Mouse (Mus musculus) erythroblast, embryonic 14.5 days (primary cell): ENCODE measurements around the gene Mpv17l2. TPM values are rescaled to one million over a fixed set of nuclear protein-coding genes. Genes with fewer than 3 reads are reported as not detected.

Experiments
- H3K27me3 ChIP-seq: 2 replicates; pipeline ENCODE4 v1.6.1; 2012; ENCODE audit warnings: inconsistent platforms; ENCODE audit not compliant: control insufficient read depth
- H3K36me3 ChIP-seq: 2 replicates; pipeline ENCODE4 v1.6.1; 2012; ENCODE audit warnings: mild to moderate bottlenecking, inconsistent platforms; ENCODE audit not compliant: control insufficient read depth
- H3K4me1 ChIP-seq: 2 replicates; pipeline ENCODE4 v1.6.1; 2012; ENCODE audit warnings: inconsistent platforms; ENCODE audit not compliant: control insufficient read depth
- H3K4me3 ChIP-seq: replicated peaks from 2 replicates; pipeline ENCODE3; 2012; ENCODE audit warnings: moderate library complexity, mild to moderate bottlenecking, inconsistent platforms
- H3K9me3 ChIP-seq: 2 replicates; pipeline ENCODE4 v1.6.1; 2012; ENCODE audit warnings: low read length, inconsistent platforms, mixed read lengths; ENCODE audit not compliant: control insufficient read depth
- GATA1 ChIP-seq: IDR thresholded peaks from 2 replicates; pipeline ENCODE4 v1.6.1; 2012; ENCODE audit warnings: low read length, inconsistent platforms, mixed read lengths
- TAL1 ChIP-seq: IDR thresholded peaks from 3 replicates; pipeline ENCODE4 v1.6.1; 2012; ENCODE audit warnings: low read length, inconsistent platforms, mixed read lengths
- polyA plus RNA-seq: library from polyadenylated mRNA; stranded (reverse); fragments of >175 nt; gene quantifications from 2 replicates; pipeline ENCODE4 v1.2.3, GENCODE M21; 2012

Gene Mpv17l2
- polyA plus RNA-seq, 1 experiment, result 11.4 TPM

DNA sequence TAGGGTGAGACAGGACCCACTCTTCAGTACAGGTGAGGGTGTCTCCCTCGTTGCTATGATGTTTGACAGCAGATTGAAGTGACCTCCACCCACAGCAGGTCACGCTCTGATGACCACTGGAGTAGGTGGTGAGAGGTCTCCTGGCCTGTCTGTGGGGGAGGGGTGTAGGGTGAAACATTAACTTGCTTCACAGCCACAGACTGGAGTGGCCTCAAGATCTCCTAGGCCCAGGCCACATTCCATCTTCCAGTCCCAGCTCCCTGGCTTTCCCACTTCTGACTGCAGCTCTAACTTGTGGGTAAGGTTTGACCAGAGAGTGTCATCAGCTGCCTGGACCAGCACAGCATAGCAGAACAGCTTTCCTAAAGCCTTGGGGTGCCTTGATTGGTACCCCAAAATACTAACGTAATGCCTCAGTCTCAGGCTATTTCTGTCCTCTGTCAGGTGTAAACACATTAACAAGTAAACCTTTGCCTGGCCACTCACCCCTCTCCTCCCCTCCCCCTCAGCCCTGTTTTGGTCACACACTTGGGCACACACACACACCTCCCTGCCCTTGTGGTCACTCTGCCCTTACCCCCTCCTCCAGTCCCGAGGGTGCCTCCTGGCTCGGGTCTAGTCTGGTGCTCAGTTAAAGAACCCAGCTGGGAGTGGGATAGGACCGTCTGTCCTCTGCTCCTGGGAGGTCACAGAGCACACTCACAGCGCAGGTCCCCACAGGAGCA is 37.1 kb downstream of the Mpv17l2 start, which contains the start of gene Pde4c:
Gene Pde4c, plus strand, starts transcription at position 235 of the 725 bp plus-strand sequence.
- Histone ChIP-seq H3K4me3 (peak within 1 kb of the TSS; percentile 34), H3K4me1 (peaks cover 2% of the 10 kb centered on the region), H3K27me3 (peaks cover 27% of the 10 kb centered on the region), H3K9me3 (no peaks in the 10 kb centered on the region), H3K36me3 (no peaks in the 10 kb centered on the region)
- TF ChIP-seq TAL1 (no peak), GATA1 (no peak)

GRCm38 (mm10) chr8:70721601-70722000 is 39.1 kb downstream of the Mpv17l2 start:
- TF ChIP-seq TAL1 (no peak), GATA1 (no peak)
- H3K9me3 ChIP-seq, result no peaks in the 10 kb centered on the region
- H3K36me3 ChIP-seq, result no peaks in the 10 kb centered on the region
- H3K4me1 ChIP-seq, result peaks cover 6% of the 10 kb centered on the region
- peaks cover 12% of the 10 kb centered on the region for H3K27me3 ChIP-seq
- no peak overlapping the region for H3K4me3 ChIP-seq

DNA sequence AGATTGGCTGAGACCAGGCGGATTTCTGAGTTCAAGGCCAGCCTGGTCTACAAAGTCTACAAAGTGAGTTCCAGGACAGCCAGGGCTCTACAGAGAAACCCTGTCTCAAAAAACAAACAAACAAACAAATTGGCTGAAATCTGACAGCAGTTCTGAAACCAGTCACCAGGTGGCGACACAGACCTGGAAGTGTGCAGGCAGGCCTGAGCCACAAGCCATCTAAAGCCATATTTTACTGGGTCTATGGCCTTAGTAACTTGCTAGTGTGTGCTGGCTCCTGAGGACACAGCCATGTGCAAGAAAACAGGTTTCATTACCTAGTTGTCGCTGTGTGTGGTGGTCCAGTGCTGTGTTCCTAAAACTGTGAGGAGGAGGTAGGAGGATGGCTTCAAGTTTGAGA is 40.0 kb downstream of the Mpv17l2 start:
- Histone ChIP-seq H3K4me3 (no peak overlapping the region), H3K36me3 (no peaks in the 10 kb centered on the region), H3K27me3 (peaks cover 10% of the 10 kb centered on the region), H3K9me3 (no peaks in the 10 kb centered on the region), H3K4me1 (peaks cover 6% of the 10 kb centered on the region)
- TF ChIP-seq TAL1 (no peak), GATA1 (no peak)

- H3K4me3 ChIP-seq, result no peak overlapping the region
- TF ChIP-seq GATA1, result no peak
- TF ChIP-seq TAL1, result no peak
These were observed 40.9 kb downstream of the Mpv17l2 start for GRCm38 (mm10) chr8:70719796-70720270.

DNA sequence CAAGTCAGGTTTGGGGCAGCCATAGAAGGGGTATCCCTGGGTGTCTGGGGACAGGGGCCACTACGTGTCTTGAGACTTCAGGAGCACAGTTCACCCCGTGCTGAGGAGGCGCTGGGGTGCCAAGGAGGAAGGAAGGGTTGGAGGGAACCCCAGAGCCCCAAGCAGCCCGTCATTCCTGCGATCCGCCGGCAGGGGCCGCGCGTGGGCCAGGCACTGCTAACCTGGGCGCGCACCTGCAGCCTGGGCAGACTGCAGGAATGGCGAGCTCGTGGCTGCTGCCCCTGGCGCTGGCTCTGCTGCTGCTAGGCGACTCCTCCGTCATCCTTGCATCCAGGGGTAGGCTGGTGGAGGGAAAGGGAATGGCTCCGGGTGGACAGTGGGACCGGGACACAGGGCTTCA is 42.4 kb downstream of the Mpv17l2 start, which contains the start of gene Gm3336:
Gene Gm3336, plus strand, starts transcription at position 247 of the 400 bp plus-strand sequence.
- H3K27me3 ChIP-seq, result peaks cover 10% of the 10 kb centered on the region
- peaks cover 6% of the 10 kb centered on the region for H3K4me1 ChIP-seq
- no peak within 1 kb of the TSS for H3K4me3 ChIP-seq
- no peaks in the 10 kb centered on the region for H3K9me3 ChIP-seq
- TF ChIP-seq TAL1 (no peak), GATA1 (no peak)
- no peaks in the 10 kb centered on the region for H3K36me3 ChIP-seq

More at GRCm38 (mm10) chr8:70719796-70720270, 40.9 kb downstream of the Mpv17l2 start:
- H3K27me3 ChIP-seq, result peaks cover 10% of the 10 kb centered on the region
- H3K9me3 ChIP-seq, result no peaks in the 10 kb centered on the region
- H3K36me3 ChIP-seq, result no peaks in the 10 kb centered on the region
- H3K4me1 ChIP-seq, result peaks cover 6% of the 10 kb centered on the region

GRCm38 (mm10) chr8:70716521-70717400 is 44.0 kb downstream of the Mpv17l2 start:
- TF ChIP-seq GATA1 (no peak), TAL1 (no peak)

DNA sequence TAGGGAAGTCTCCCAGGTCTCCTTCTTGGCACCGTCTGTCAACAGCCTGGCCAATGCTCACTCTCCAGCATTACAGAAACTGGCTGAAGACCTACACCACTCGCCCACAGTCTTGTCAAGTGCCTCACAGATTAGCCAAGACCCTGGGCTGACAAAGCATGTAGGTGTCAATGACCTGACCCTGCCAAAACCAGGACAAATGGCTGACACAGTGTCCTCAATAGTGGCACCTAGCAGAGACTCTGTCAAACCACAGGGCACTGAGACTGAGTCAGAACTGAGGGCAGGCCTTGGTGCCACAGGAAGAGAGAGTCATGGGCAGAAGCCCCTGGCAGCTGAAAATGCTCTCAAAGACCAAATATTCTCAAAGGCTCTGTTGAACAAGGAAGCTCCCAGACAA is 45.7 kb downstream of the Mpv17l2 start:
- Histone ChIP-seq H3K36me3 (no peaks in the 10 kb centered on the region), H3K27me3 (peaks cover 9% of the 10 kb centered on the region)
- TF ChIP-seq GATA1 (no peak), TAL1 (no peak)

More at GRCm38 (mm10) chr8:70716521-70717400, 44.0 kb downstream of the Mpv17l2 start:
- Histone ChIP-seq H3K9me3 (no peaks in the 10 kb centered on the region), H3K4me3 (no peak overlapping the region), H3K4me1 (peaks cover 6% of the 10 kb centered on the region), H3K27me3 (peaks cover 10% of the 10 kb centered on the region), H3K36me3 (no peaks in the 10 kb centered on the region)

GRCm38 (mm10) chr8:70713991-70714390 is 46.8 kb downstream of the Mpv17l2 start:
- Histone ChIP-seq H3K4me3 (no peak overlapping the region), H3K9me3 (no peaks in the 10 kb centered on the region), H3K36me3 (no peaks in the 10 kb centered on the region), H3K27me3 (peaks cover 3% of the 10 kb centered on the region; the same call in 1 of the 2 replicates), H3K4me1 (peaks cover 4% of the 10 kb centered on the region)
- TF ChIP-seq TAL1 (no peak), GATA1 (no peak)

More for the DNA sequence above, 45.7 kb downstream of the Mpv17l2 start:
- Histone ChIP-seq H3K4me3 (no peak overlapping the region), H3K9me3 (no peaks in the 10 kb centered on the region), H3K4me1 (peaks cover 6% of the 10 kb centered on the region)

- peaks cover 13% of the 10 kb centered on the region for H3K4me1 ChIP-seq
- H3K4me3 ChIP-seq, result no peak overlapping the region
- peaks cover 4% of the 10 kb centered on the region for H3K9me3 ChIP-seq
- H3K36me3 ChIP-seq, result no peaks in the 10 kb centered on the region
- TF ChIP-seq TAL1, result no peak
- TF ChIP-seq GATA1, result no peak
- no peaks in the 10 kb centered on the region for H3K27me3 ChIP-seq
These were observed 49.7 kb downstream of the Mpv17l2 start for GRCm38 (mm10) chr8:70711041-70711440.
